Mouse (Mus musculus): ENCODE measurements around the gene Wwox.

Wwox gene

GRCm38 (mm10) chr8:115333972-115334371 is 894.5 kb downstream of the Wwox start:
- DNase-seq (ENCODE audit: low read depth, low spot score): no peak

- DNase-seq (ENCODE audit: low read depth, low spot score): no peak
These were observed 896.9 kb downstream of the Wwox start for GRCm38 (mm10) chr8:115336361-115336760.

GRCm38 (mm10) chr8:115348704-115349103 is 909.2 kb downstream of the Wwox start:
- no peak for DNase-seq (ENCODE audit: low read depth, low spot score)

- DNase-seq (ENCODE audit: low read depth, low spot score): no peak
These were observed 911.3 kb downstream of the Wwox start for GRCm38 (mm10) chr8:115350707-115351106.

GRCm38 (mm10) chr8:115357663-115358335 is 918.3 kb downstream of the Wwox start:
- no peak for DNase-seq (ENCODE audit: low read depth, low spot score)

GRCm38 (mm10) chr8:115358481-115358880 is 919.0 kb downstream of the Wwox start:
- DNase-seq (ENCODE audit: low read depth, low spot score): no peak

GRCm38 (mm10) chr8:115359701-115360100 is 920.2 kb downstream of the Wwox start:
- no peak for DNase-seq (ENCODE audit: low read depth, low spot score)

- no peak for DNase-seq (ENCODE audit: low read depth, low spot score)
These were observed 923.1 kb downstream of the Wwox start for GRCm38 (mm10) chr8:115362518-115362917.

GRCm38 (mm10) chr8:115374957-115375356 is 935.5 kb downstream of the Wwox start:
- no peak for DNase-seq (ENCODE audit: low read depth, low spot score)

- no peak for DNase-seq (ENCODE audit: low read depth, low spot score)
These were observed 936.0 kb downstream of the Wwox start for GRCm38 (mm10) chr8:115375361-115376047.

- no peak for DNase-seq (ENCODE audit: low read depth, low spot score)
These were observed 937.9 kb downstream of the Wwox start for GRCm38 (mm10) chr8:115377321-115377720.

GRCm38 (mm10) chr8:115380017-115380416 is 940.6 kb downstream of the Wwox start:
- DNase-seq (ENCODE audit: low read depth, low spot score): no peak

- DNase-seq (ENCODE audit: low read depth, low spot score): no peak
These were observed 951.6 kb downstream of the Wwox start for GRCm38 (mm10) chr8:115390921-115391504.

- no peak for DNase-seq (ENCODE audit: low read depth, low spot score)
These were observed 956.4 kb downstream of the Wwox start for GRCm38 (mm10) chr8:115395840-115396239.

- DNase-seq (ENCODE audit: low read depth, low spot score): no peak
These were observed 958.5 kb downstream of the Wwox start for GRCm38 (mm10) chr8:115397981-115398380.

GRCm38 (mm10) chr8:115400013-115400720 is 960.7 kb downstream of the Wwox start:
- DNase-seq (ENCODE audit: low read depth, low spot score): no peak

Data from WW6 (cell line).